21 mouse cellular contexts compared by ENCODE assay signal in genomic region chr1:185279288-185279687, GRCm38 (mm10). TPM values are rescaled to one million over a fixed set of nuclear protein-coding genes. Genes with fewer than 3 reads are reported as not detected.
DNase-seq lines count a peak whose midpoint lies in the region; ATAC-seq and TF ChIP-seq lines count a peak whose summit lies in the region.
"Had no signal": no experiment of that assay in that cellular context is flagged by ENCODE, and none has a peak within 500 bp of the region (broad histone marks: within the 10 kb centered on the region; RNA-seq: fewer than 3 reads in every experiment).

No protein-coding gene starts in this region.

- TF ChIP-seq CTCF in gastrocnemius, adult 2 months (IDR thresholded peaks at IDR 0.05) = no peak
- no peak for TF ChIP-seq CTCF in small intestine, adult 2 months (IDR thresholded peaks at IDR 0.05; ENCODE audit: extremely low read depth, insufficient read length, insufficient replicate concordance, low read depth, low read length)

- H3K9ac ChIP-seq in liver, embryonic 16.5 days (ENCODE audit: low read depth, low read length) = no peak overlapping the region
- H3K9ac ChIP-seq: embryonic facial prominence, embryonic 13.5 days; forebrain, embryonic 13.5 days; hindbrain, embryonic 14.5 days; intestine, embryonic 15.5 days had no signal

- 68% methylated on average over 9 of the region's 9 CpGs for WGBS in liver, embryonic 16.5 days (ENCODE audit: insufficient replicate concordance)
- WGBS in small intestine, adult 2 months = 64% methylated on average over 9 of the region's 9 CpGs

- ATAC-seq in liver, embryonic 16.5 days (ENCODE audit: low read depth) = peak; percentile 14; the same call in 1 of the 2 replicates
- ATAC-seq: activated CD4-positive, CD25-positive, alpha-beta regulatory T cell, adult 4 months; forebrain, embryonic 13.5 days; intestine, embryonic 15.5 days; Patski had no signal

- intact Hi-C loops in gastrocnemius, adult 2 months (cut with DNase I) = no loop called here

- H3K27ac ChIP-seq in gastrocnemius, adult 2 months = peak overlapping the region; percentile 59
- H3K27ac ChIP-seq in liver, embryonic 16.5 days (ENCODE audit: low read length) = no peak overlapping the region
- peak overlapping the region; percentile 74 for H3K27ac ChIP-seq in small intestine, adult 2 months (ENCODE audit: insufficient read depth, low read depth, low read length)
- H3K27ac ChIP-seq: embryonic facial prominence, embryonic 13.5 days; forebrain, embryonic 13.5 days; hindbrain, embryonic 10.5 days; hindbrain, embryonic 14.5 days; intestine, embryonic 15.5 days had no signal

- H3K4me3 ChIP-seq in gastrocnemius, adult 2 months = no peak overlapping the region
- no peak overlapping the region for H3K4me3 ChIP-seq in liver, embryonic 16.5 days (ENCODE audit: low read depth, low read length)
- H3K4me3 ChIP-seq in small intestine, adult 2 months (ENCODE audit: low read depth, low read length) = no peak overlapping the region
- H3K4me3 ChIP-seq: embryonic facial prominence, embryonic 13.5 days; forebrain, embryonic 13.5 days; hindbrain, embryonic 10.5 days; intestine, embryonic 15.5 days had no signal

- no peaks in the 10 kb centered on the region for H3K4me1 ChIP-seq in liver, embryonic 16.5 days (ENCODE audit: control insufficient read depth, low read depth, low read length)
- H3K4me1 ChIP-seq in small intestine, adult 2 months (ENCODE audit: control insufficient read depth, insufficient read depth, insufficient read length, low read length) = peaks cover 24% of the 10 kb centered on the region
- H3K4me1 ChIP-seq: embryonic facial prominence, embryonic 13.5 days; hindbrain, embryonic 10.5 days; intestine, embryonic 15.5 days had no signal

- H3K4me2 ChIP-seq in liver, embryonic 16.5 days (ENCODE audit: low read depth, low read length) = no peak overlapping the region
- H3K4me2 ChIP-seq: embryonic facial prominence, embryonic 13.5 days; forebrain, embryonic 13.5 days; hindbrain, embryonic 14.5 days; intestine, embryonic 15.5 days had no signal

- no peaks in the 10 kb centered on the region for H3K9me3 ChIP-seq in liver, embryonic 16.5 days (replicated peaks; ENCODE audit: control insufficient read depth, low read length)
- H3K9me3 ChIP-seq: embryonic facial prominence, embryonic 13.5 days; forebrain, embryonic 13.5 days; hindbrain, embryonic 10.5 days; intestine, embryonic 15.5 days had no signal

- peak; percentile 29 for DNase-seq in adrenal gland, postnatal 10 days
- DNase-seq in adrenal gland, postnatal 25 days = no peak
- DNase-seq in gastrocnemius, adult 2 months = no peak
- no peak for DNase-seq in gastrocnemius, postnatal 10 days
- DNase-seq in liver = no peak
- DNase-seq: cerebellum, adult 18-20 months; cerebellum, adult 9-11 months; cerebellum, postnatal 36 days; gastrocnemius, postnatal 25 days; heart, postnatal 14 days; kidney, adult 8-10 months had no signal

- no peaks in the 10 kb centered on the region for H3K27me3 ChIP-seq in liver, embryonic 16.5 days (ENCODE audit: control insufficient read depth, insufficient read depth, low read depth, low read length)
- no peaks in the 10 kb centered on the region for H3K27me3 ChIP-seq in small intestine, adult 2 months (ENCODE audit: control insufficient read depth, insufficient read depth, low read length)
- H3K27me3 ChIP-seq: CH12.LX; embryonic facial prominence, embryonic 13.5 days; forebrain, embryonic 13.5 days; intestine, embryonic 15.5 days; Patski had no signal

- TF ChIP-seq POLR2A in small intestine, adult 2 months (IDR thresholded peaks at IDR 0.05; ENCODE audit: low read depth, low read length) = no peak

- H3K36me3 ChIP-seq in liver, embryonic 16.5 days (ENCODE audit: control insufficient read depth, insufficient read depth) = peaks cover 39% of the 10 kb centered on the region
- peaks cover 66% of the 10 kb centered on the region for H3K36me3 ChIP-seq in small intestine, adult 2 months (ENCODE audit: control insufficient read depth, insufficient read depth, low read length)

RNA-seq across cellular contexts. Expression of gene Iars2, which starts 49.9 kb away (rescaled TPM):
- total RNA-seq in adrenal gland, postnatal 10 days (2021) = 100 to 1,000 TPM; 103 to 111 TPM
- total RNA-seq in adrenal gland, postnatal 25 days (2021) = 86.6 and 107 TPM in 2 replicates
- total RNA-seq in gastrocnemius, adult 2 months (2021) = 10 to 100 TPM; 35.2 to 43.2 TPM
- 10 to 100 TPM; 50.2 to 56.3 TPM for total RNA-seq in gastrocnemius, postnatal 10 days (2021)
- 17.5 and 17.7 TPM in 2 replicates for polyA plus RNA-seq in liver, embryonic 16.5 days (2015; fragmentation: Nextera tagmentation; extraction: Ambion mirVana)
- 7.9 and 9.0 TPM in 2 replicates for polyA plus RNA-seq in small intestine, adult 2 months (2012; rRNA removed)

RNA-seq across cellular contexts. Expression of gene Bpnt1, which starts 52.7 kb away (rescaled TPM):
- 10 to 100 TPM; 64.5 to 71.2 TPM for total RNA-seq in adrenal gland, postnatal 10 days (2021)
- 99.9 and 103 TPM in 2 replicates for total RNA-seq in adrenal gland, postnatal 25 days (2021)
- total RNA-seq in gastrocnemius, adult 2 months (2021) = 10 to 100 TPM; 14.7 to 23.0 TPM
- total RNA-seq in gastrocnemius, postnatal 10 days (2021) = 10 to 100 TPM; 21.8 to 22.6 TPM
- polyA plus RNA-seq in liver, embryonic 16.5 days (2015; fragmentation: Nextera tagmentation; extraction: Ambion mirVana) = 10.2 and 12.6 TPM in 2 replicates
- polyA plus RNA-seq in small intestine, adult 2 months (2012; rRNA removed) = 323 and 340 TPM in 2 replicates
